Mouse (Mus musculus) liver, adult 2 months (tissue): ENCODE data around the gene Prcd.

ENCODE experiments used
- CTCF ChIP-seq: fragments of 200-500 bp; IDR thresholded peaks from 2 replicates; pipeline ENCODE4 v1.5.1; 2011; ENCODE audit warnings: low read depth, low read length, control low read depth
- POLR2A ChIP-seq: fragments of 200-500 bp; IDR thresholded peaks from 2 replicates; pipeline ENCODE4 v1.6.1; 2011; ENCODE audit warnings: low read length, control low read depth; ENCODE audit not compliant: insufficient read depth; ENCODE audit errors: extremely low read depth

DNA sequence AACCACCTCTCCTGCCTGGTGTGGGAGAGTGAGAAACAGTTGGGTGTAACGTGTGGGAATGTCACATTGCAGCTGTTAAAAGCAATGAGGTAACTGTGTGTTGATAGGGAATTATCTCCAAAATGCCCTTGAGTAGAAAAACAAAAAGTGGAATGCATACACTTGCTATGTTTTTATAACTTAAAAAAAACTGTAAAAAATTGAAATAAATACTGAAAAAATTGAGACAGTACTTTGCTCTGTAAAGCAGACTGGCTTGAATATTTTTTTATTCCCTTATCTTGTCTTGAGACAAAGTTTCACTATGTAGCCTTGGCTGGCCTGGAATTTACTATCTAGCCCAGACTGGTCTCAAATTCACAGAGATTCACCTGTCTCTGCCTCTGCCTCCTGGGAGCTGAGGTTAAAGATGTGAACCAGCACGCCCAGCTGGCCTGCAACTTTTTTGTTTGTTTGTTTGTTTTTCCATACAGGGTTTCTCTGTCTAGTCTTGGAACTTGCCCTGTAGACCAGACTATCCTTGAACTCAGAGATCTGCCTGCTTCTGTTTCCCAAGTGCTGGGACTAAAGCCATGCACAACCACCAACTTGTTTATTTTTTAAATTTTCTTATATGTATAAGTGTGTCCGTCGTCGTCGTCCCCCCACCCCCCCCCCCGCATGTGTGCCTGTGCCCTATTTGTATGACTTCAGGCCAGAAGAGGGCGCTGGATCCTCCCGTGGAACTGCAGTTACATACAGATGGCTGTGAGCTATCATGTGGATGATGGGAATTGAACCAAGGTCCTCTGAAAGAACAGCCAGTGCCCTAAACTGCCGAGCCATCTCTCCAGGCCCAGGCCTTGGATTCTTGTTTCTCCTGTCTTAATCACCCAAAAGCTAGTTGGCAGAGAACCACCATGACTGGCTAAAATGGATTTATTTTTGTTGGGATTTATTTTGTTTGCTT is 26.0 kb upstream of the Prcd start:
- TF ChIP-seq CTCF (peak; percentile 51; the same call in 1 of the 2 replicates), POLR2A (no peak)
